Mouse (Mus musculus): ENCODE data around the gene Dpf3.

- TF ChIP-seq POLR2A (IDR thresholded peaks at IDR 0.05; ENCODE audit: insufficient read length, low read depth) (no peak), CEBPB (IDR thresholded peaks at IDR 0.05; ENCODE audit: insufficient read depth, poor library complexity, severe bottlenecking) (no peak)
These were observed 67.2 kb downstream of the Dpf3 start for GRCm38 (mm10) chr12:83420346-83420745.
